Mouse (Mus musculus) ES-Bruce4 (cell line): ENCODE measurements around the gene Stard3. TPM values are rescaled to one million over a fixed set of nuclear protein-coding genes. Genes with fewer than 3 reads are reported as not detected.
A peak's percentile ranks its signal among the peaks of the same experiment; 100 is the strongest.

Source experiments
- H3K27ac ChIP-seq: 2 replicates; pipeline ENCODE4 v1.5.1; 2012; ENCODE audit warnings: low read length, inconsistent platforms; ENCODE audit not compliant: insufficient read depth
- H3K27me3 ChIP-seq: 2 replicates; pipeline ENCODE4 v1.6.1; 2012; ENCODE audit warnings: mild to moderate bottlenecking, low read length, inconsistent platforms; ENCODE audit not compliant: control insufficient read depth, poor library complexity, insufficient read depth, severe bottlenecking
- H3K36me3 ChIP-seq: 2 replicates; pipeline ENCODE4 v1.6.1; 2012; ENCODE audit warnings: inconsistent platforms, mild to moderate bottlenecking, low read length, moderate library complexity; ENCODE audit not compliant: control insufficient read depth, poor library complexity, insufficient read depth, severe bottlenecking
- H3K4me1 ChIP-seq: one replicate; pipeline ENCODE4 v1.8.1; 2011; ENCODE audit warnings: low read length; ENCODE audit not compliant: control insufficient read depth, insufficient read depth
- H3K4me3 ChIP-seq: 2 replicates; pipeline ENCODE4 v1.5.1; 2011; ENCODE audit warnings: low read depth, mild to moderate bottlenecking, low read length
- H3K9ac ChIP-seq: 2 replicates; pipeline ENCODE4 v1.6.1; 2012; ENCODE audit warnings: low read depth, mild to moderate bottlenecking, inconsistent platforms; ENCODE audit not compliant: poor library complexity, severe bottlenecking
- H3K9me3 ChIP-seq: replicated peaks from 2 replicates; pipeline ENCODE4 v1.6.1; 2012; ENCODE audit warnings: mild to moderate bottlenecking, low read length, inconsistent platforms; ENCODE audit not compliant: control insufficient read depth, poor library complexity, insufficient read depth, severe bottlenecking
- CTCF ChIP-seq: IDR thresholded peaks from one replicate; pipeline ENCODE4 v1.8.1; 2011; ENCODE audit warnings: low read depth, low read length
- EP300 ChIP-seq: IDR thresholded peaks from 2 replicates; pipeline ENCODE4 v1.6.1; 2011; ENCODE audit warnings: low read depth, low read length; ENCODE audit not compliant: insufficient read depth
- POLR2A ChIP-seq: IDR thresholded peaks from one replicate; pipeline ENCODE4 v1.8.1; 2011; ENCODE audit warnings: low read length; ENCODE audit not compliant: insufficient read depth
- polyA plus RNA-seq: library from polyadenylated mRNA; stranded (reverse); fragments of >200 nt; gene quantifications from 2 replicates; pipeline ENCODE4 v1.2.4, GENCODE M21; 2011; ENCODE audit warnings: low read depth; ENCODE audit not compliant: missing spikeins, insufficient read depth, insufficient read length

Gene Stard3
- polyA plus RNA-seq, 1 experiment = 12.2 TPM

DNA sequence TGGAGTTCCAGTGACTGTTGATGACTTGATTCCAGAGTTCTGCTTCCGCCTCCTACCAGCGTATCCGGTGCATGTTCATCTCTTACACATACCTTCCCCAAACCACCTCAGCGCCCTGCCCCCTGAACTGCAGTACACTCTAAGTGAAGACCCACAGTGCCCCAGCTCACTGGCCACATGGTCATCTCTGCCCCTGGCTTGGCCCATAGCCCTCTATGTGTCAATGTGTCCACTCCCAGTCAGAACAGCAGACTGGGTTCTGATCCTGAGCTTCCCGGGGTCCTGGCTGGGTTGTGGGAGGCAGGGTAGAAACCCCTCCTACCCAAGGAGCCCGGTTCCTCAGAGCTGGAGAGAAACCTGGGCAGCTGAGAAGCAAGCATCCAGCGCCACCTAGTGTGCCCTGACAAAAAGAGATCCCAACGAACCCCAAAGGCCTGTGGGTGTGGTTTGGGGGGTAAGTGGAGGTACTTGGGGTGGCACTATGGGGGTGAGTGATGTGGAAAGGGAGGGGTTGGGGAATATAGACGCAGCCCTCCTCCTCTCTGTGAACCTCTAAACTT lies 31.1 kb downstream of the Stard3 start:
- Histone ChIP-seq H3K9ac (no peak overlapping the region), H3K27me3 (no peaks in the 10 kb centered on the region), H3K36me3 (no peaks in the 10 kb centered on the region), H3K4me1 (no peaks in the 10 kb centered on the region), H3K27ac (no peak overlapping the region), H3K9me3 (no peaks in the 10 kb centered on the region), H3K4me3 (no peak overlapping the region)
- TF ChIP-seq CTCF = peak; percentile 73
- TF ChIP-seq POLR2A = no peak
- no peak for TF ChIP-seq EP300

DNA sequence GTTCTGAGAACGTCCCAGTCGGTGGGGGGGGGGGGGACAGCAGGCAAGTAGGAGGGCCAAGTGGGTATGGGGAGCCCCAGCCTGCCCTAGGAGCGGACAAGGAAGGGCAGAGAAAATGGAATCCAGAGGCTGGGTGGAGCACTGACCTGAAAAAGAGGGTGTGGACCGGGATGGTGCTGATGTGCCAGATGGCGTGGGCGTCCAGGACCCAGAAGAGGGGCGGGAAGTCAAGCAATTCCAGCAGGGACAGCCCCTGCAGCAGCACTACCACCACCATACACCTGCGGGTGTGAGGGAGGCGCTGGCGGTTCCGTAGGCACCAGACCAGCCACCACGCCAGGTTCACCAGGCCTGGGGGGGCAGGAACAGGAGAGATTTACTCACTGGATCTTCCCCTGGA lies 32.0 kb downstream of the Stard3 start:
- H3K27ac ChIP-seq = no peak overlapping the region
- H3K4me1 ChIP-seq = no peaks in the 10 kb centered on the region
- H3K4me3 ChIP-seq = no peak overlapping the region
- H3K9ac ChIP-seq = no peak overlapping the region
- TF ChIP-seq EP300 = no peak
- TF ChIP-seq CTCF = no peak
- no peak for TF ChIP-seq POLR2A
- H3K27me3 ChIP-seq = no peaks in the 10 kb centered on the region
- H3K36me3 ChIP-seq = no peaks in the 10 kb centered on the region
- no peaks in the 10 kb centered on the region for H3K9me3 ChIP-seq

DNA sequence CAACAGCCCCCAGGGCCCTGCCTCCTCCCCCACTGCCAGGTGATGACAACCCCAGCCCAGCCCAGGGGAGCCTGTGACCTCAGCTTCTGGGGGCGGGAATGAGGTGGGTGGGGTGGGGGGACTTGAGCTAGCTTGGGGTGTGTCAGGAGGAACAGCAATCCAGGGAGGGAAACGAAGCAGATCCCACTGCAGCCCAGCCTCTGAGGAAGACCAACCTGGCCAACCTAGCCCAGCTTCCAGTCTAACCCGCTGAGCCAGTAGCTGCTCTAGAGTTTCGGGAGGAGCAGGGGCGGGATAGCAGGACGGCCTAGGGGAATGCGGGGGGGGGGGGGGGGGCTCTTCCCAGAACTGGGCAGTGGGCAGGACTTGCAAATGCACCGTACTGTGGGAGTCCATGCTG lies 33.9 kb downstream of the Stard3 start:
- H3K27me3 ChIP-seq = no peaks in the 10 kb centered on the region
- no peaks in the 10 kb centered on the region for H3K9me3 ChIP-seq
- H3K27ac ChIP-seq = no peak overlapping the region
- no peaks in the 10 kb centered on the region for H3K4me1 ChIP-seq
- H3K9ac ChIP-seq = no peak overlapping the region
- no peaks in the 10 kb centered on the region for H3K36me3 ChIP-seq
- TF ChIP-seq POLR2A = no peak
- no peak overlapping the region for H3K4me3 ChIP-seq

DNA sequence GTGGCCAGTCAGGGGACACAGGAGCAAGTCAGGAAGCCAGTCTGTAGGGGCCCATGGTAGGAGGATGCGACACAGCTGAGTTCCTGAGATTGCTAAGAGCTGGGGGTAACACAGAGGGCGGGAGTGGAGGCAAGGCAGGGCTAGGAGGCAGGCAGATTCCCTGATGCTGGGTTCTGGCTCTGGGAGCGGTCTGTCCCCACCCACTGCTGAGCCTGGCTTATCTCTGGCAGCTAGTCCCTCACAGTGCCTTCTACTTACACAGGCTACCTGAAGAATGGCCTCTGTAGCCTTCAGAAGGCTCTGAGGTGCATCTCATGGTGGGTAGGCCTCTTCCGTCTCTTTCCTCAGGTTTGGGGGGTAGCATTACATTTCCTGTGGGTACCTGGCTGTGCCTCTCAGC lies 34.5 kb downstream of the Stard3 start:
- Histone ChIP-seq H3K36me3 (no peaks in the 10 kb centered on the region), H3K4me3 (0 out of 2 replicates have a peak overlapping the region, but pooled peaks have one; percentile 4), H3K4me1 (no peaks in the 10 kb centered on the region), H3K27ac (no peak overlapping the region), H3K9me3 (no peaks in the 10 kb centered on the region), H3K9ac (no peak overlapping the region), H3K27me3 (no peaks in the 10 kb centered on the region)
- TF ChIP-seq EP300 (no peak), CTCF (no peak), POLR2A (no peak)

DNA sequence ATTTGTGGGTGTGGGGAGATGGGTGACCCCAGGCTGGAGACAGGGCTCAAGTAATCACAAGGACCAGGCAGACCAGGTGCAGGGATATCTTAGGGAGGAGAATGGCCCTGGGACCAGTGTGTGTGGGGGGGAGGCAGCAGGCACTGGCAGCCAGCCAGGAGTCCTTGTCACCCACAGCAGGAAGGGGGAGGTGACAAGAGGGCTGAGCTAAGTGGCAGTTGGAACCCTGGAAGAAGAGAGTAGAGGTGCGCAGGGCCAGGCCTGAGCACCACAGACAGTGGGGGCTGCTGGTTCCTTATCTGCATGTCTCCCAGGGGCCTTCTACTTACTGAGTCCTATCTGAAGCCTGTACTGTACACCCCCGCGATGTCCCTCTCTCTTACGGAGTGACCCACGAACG lies 35.1 kb downstream of the Stard3 start:
- Histone ChIP-seq H3K9ac (no peak overlapping the region), H3K27me3 (no peaks in the 10 kb centered on the region), H3K4me1 (no peaks in the 10 kb centered on the region), H3K27ac (no peak overlapping the region), H3K4me3 (no peak overlapping the region), H3K9me3 (no peaks in the 10 kb centered on the region), H3K36me3 (no peaks in the 10 kb centered on the region)
- TF ChIP-seq EP300 = no peak
- no peak for TF ChIP-seq CTCF
- TF ChIP-seq POLR2A = no peak

DNA sequence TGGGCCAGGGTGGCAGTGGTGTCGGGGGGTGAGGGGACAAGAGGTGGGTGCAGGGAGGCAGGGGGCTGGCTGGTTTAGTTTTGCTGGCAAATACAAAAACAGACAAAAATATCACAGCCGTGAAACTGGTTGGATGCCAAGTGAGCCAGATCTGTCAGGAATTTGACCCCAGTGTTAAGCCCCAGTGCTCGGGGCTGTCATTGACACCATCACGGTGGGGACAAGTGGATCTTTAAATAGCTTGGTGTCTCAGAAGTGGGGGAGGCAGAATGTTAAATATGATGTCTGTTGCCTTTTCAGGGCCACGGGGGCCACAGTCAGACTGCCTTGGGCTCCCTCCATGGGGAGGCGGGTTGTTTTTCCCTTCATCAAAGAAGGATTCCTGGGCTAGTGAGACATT lies 36.1 kb downstream of the Stard3 start:
- H3K27me3 ChIP-seq = no peaks in the 10 kb centered on the region
- no peak overlapping the region for H3K9ac ChIP-seq
- H3K4me3 ChIP-seq = no peak overlapping the region
- no peaks in the 10 kb centered on the region for H3K9me3 ChIP-seq
- no peaks in the 10 kb centered on the region for H3K36me3 ChIP-seq
- H3K27ac ChIP-seq = no peak overlapping the region
- TF ChIP-seq POLR2A (no peak), CTCF (no peak), EP300 (no peak)
- H3K4me1 ChIP-seq = no peaks in the 10 kb centered on the region
